ENCODE assay signal across 8 mouse cellular contexts in genomic region chr6:145934001-145934696, GRCm38 (mm10). TPM values are rescaled to one million over a fixed set of nuclear protein-coding genes. Genes with fewer than 3 reads are reported as not detected.
A peak's percentile ranks its signal among the peaks of the same experiment; 100 is the strongest.
DNase-seq lines count a peak whose midpoint lies in the region; ATAC-seq and TF ChIP-seq lines count a peak whose summit lies in the region.

No protein-coding gene starts in this region.

- WGBS in forebrain, embryonic 12.5 days: 3% methylated on average over 28 of the region's 28 CpGs
- WGBS in heart, embryonic 14.5 days: 5% methylated on average over 28 of the region's 28 CpGs
- WGBS in liver, adult 2 months: 29% methylated on average over 28 of the region's 28 CpGs

- H3K79me2 ChIP-seq in liver, adult 2 months (ENCODE audit: control insufficient read depth, insufficient read depth, low read length): no peaks in the 10 kb centered on the region

- H3K36me3 ChIP-seq in forebrain, embryonic 12.5 days (replicated peaks): no peaks in the 10 kb centered on the region
- H3K36me3 ChIP-seq in heart, embryonic 14.5 days (ENCODE audit: control insufficient read depth, insufficient read depth, low read length): no peaks in the 10 kb centered on the region
- no peaks in the 10 kb centered on the region for H3K36me3 ChIP-seq in liver, adult 2 months (ENCODE audit: control insufficient read depth, insufficient read depth, low read length)

- peak; percentile 65 for DNase-seq in 3T3-L1 (ENCODE audit: low read depth, low spot score)
- DNase-seq in kidney, postnatal 10 days: peak; percentile 91
- peak; percentile 21 for DNase-seq in liver, adult 2 months (ENCODE audit: extremely low read depth, low read depth, low spot score)
- DNase-seq in neural tube, embryonic 10.5 days (ENCODE audit: extremely low spot score, low spot score): peak; percentile 73
- peak; percentile 68 to 75 for DNase-seq in urinary bladder, adult 18-20 months (ENCODE audit: low spot score in 2 of 2)

- H3K27me3 ChIP-seq in forebrain, embryonic 12.5 days: no peaks in the 10 kb centered on the region
- no peaks in the 10 kb centered on the region for H3K27me3 ChIP-seq in heart, embryonic 14.5 days (ENCODE audit: control insufficient read depth, insufficient read depth, low read length)
- no peaks in the 10 kb centered on the region; the same call in 1 of the 2 replicates for H3K27me3 ChIP-seq in liver, adult 2 months (ENCODE audit: control insufficient read depth, insufficient read depth, low read length)

- ATAC-seq in forebrain, embryonic 12.5 days (ENCODE audit: low FRiP score): peak; percentile 95
- peak; percentile 88 for ATAC-seq in heart, embryonic 14.5 days (ENCODE audit: insufficient number of reproducible peaks, insufficient read depth, low FRiP score, low read depth)

- peaks cover 3% of the 10 kb centered on the region for H3K4me1 ChIP-seq in brown adipose tissue, adult 24 weeks (ENCODE audit: control insufficient read depth, insufficient read depth, insufficient read length, low read length)
- peaks cover 16% of the 10 kb centered on the region for H3K4me1 ChIP-seq in forebrain, embryonic 12.5 days
- peaks cover 16 to 23% of the 10 kb centered on the region in 2 experiments for H3K4me1 ChIP-seq in heart, embryonic 14.5 days (ENCODE audit: control insufficient read depth in 2 of 2, insufficient read depth in 2 of 2, low read length in 2 of 2)
- H3K4me1 ChIP-seq in liver, adult 2 months (ENCODE audit: control insufficient read depth, insufficient read depth, low read length): no peaks in the 10 kb centered on the region

- H3K9ac ChIP-seq in forebrain, embryonic 12.5 days: peak overlapping the region; percentile 74
- H3K9ac ChIP-seq in heart, embryonic 14.5 days (ENCODE audit: low read length): peak overlapping the region; percentile 87
- H3K9ac ChIP-seq in liver, adult 2 months (ENCODE audit: low read depth, low read length): peak overlapping the region; percentile 89

- no peak for TF ChIP-seq CTCF in liver, adult 2 months (IDR thresholded peaks at IDR 0.05; ENCODE audit: low read depth, low read length)

- no peak for TF ChIP-seq POLR2A in liver, adult 2 months (IDR thresholded peaks at IDR 0.05; ENCODE audit: extremely low read depth, insufficient read depth, low read length)

- no peaks in the 10 kb centered on the region for H3K9me3 ChIP-seq in forebrain, embryonic 12.5 days
- H3K9me3 ChIP-seq in heart, embryonic 14.5 days (ENCODE audit: control insufficient read depth, low read length): no peaks in the 10 kb centered on the region

- H3K4me3 ChIP-seq in brown adipose tissue, adult 24 weeks (ENCODE audit: insufficient read depth, low read depth, low read length): peak overlapping the region; percentile 70
- H3K4me3 ChIP-seq in forebrain, embryonic 12.5 days (replicated peaks): peak overlapping the region; percentile 44
- peak overlapping the region; percentile 60 to 82 for H3K4me3 ChIP-seq in heart, embryonic 14.5 days (ENCODE audit: control insufficient read depth in 1 of 2, insufficient read depth in 1 of 2, low read depth in 1 of 2, low read length in 2 of 2)
- H3K4me3 ChIP-seq in liver, adult 2 months (ENCODE audit: insufficient read depth, low read depth, low read length): peak overlapping the region; percentile 70

- H3K4me2 ChIP-seq in forebrain, embryonic 12.5 days: peak overlapping the region; percentile 66
- peak overlapping the region; percentile 88 for H3K4me2 ChIP-seq in heart, embryonic 14.5 days (ENCODE audit: low read length)

- H3K27ac ChIP-seq in brown adipose tissue, adult 24 weeks (replicated peaks; ENCODE audit: low read depth, low read length): peak overlapping the region; percentile 52
- H3K27ac ChIP-seq in forebrain, embryonic 12.5 days: peak overlapping the region; percentile 88
- peak overlapping the region; percentile 89 to 97 for H3K27ac ChIP-seq in heart, embryonic 14.5 days (replicated peaks in 1 of 2; ENCODE audit: control insufficient read depth in 1 of 2, insufficient read depth in 1 of 2, low read depth in 2 of 2, low read length in 2 of 2)
- no peak overlapping the region; the same call in 1 of the 2 replicates for H3K27ac ChIP-seq in liver, adult 2 months (replicated peaks; ENCODE audit: insufficient read depth, low read depth, low read length)

RNA-seq across cellular contexts. Expression of gene Sspn, which starts 2.7 kb away (rescaled TPM):
- 20.9 and 26.7 TPM in 2 replicates for polyA plus RNA-seq in brown adipose tissue, adult 24 weeks (2012; ENCODE audit: insufficient read depth, insufficient read length, missing spikeins)
- 2.7 and 3.2 TPM in 2 replicates for polyA plus RNA-seq in forebrain, embryonic 12.5 days (2016; fragmentation: Nextera tagmentation; extraction: Ambion mirVana)
- polyA plus RNA-seq in heart, embryonic 14.5 days (2014; fragmentation: Nextera tagmentation; extraction: Ambion mirVana): 51.7 and 66.4 TPM in 2 replicates
- 0.81 and 0.83 TPM in 2 replicates for total RNA-seq in liver, adult 2 months (2014; rRNA removed)
- 0.34 and 0.36 TPM in 2 replicates for polyA plus RNA-seq in liver, adult 2 months (2012; rRNA removed)

Comparison
In these comparisons a context has a peak if more than half of its experiments do, and no peak if none do; other contexts are left out.
1. DNase-seq: peak in every context shown above with its lines; median percentile 91 in kidney, postnatal 10 days; 73 in neural tube, embryonic 10.5 days; 72 in urinary bladder, adult 18-20 months; 65 in 3T3-L1; 21 in liver, adult 2 months.